Mouse (Mus musculus) embryo, embryonic 11 days (tissue): ENCODE data around the gene Gm43552.
"Not testable (repeated sequence)": the region's sequence is repeated elsewhere in the genome, so short reads cannot be mapped to it uniquely, and the experiment has no call there.

Source experiments
- DNase-seq: peaks from one replicate; pipeline ENCODE4 v3.0.0-alpha.2; 2015

Gene Gm43552

GRCm38 (mm10) chr5:65492716-65493531, at the start of gene Gm43552:
TSS of gene Gm43552 (minus strand) at chr5:65492833.
- DNase-seq, result peak; percentile 93

DNA sequence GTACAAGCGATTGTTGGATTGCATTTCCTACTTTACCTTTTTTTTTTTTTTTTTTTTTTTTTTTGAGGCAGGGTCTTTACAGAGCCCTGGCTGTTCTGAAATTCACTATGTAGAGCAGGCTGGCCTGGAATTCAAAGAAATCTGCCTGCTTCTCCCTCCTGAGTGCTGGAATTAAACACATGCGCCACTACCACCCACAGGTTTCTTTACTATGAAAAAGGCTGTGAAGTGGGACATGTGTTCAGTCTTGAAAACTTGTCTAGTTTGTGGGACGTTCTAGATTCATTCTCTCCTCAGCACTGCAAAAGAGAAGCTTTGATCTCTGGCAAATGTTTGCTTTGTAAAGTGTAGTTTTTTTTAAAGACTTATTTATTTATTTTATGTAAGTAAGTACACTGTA, 49.3 kb upstream of the Gm43552 start:
- DNase-seq, result no peak

GRCm38 (mm10) chr5:65539786-65540185, 47.2 kb upstream of the Gm43552 start:
- DNase-seq, result no peak

- DNase-seq, result no peak
Observed at GRCm38 (mm10) chr5:65538829-65539228, 46.2 kb upstream of the Gm43552 start.

- DNase-seq, result no peak
Observed at GRCm38 (mm10) chr5:65538121-65538520, 45.5 kb upstream of the Gm43552 start.

DNA sequence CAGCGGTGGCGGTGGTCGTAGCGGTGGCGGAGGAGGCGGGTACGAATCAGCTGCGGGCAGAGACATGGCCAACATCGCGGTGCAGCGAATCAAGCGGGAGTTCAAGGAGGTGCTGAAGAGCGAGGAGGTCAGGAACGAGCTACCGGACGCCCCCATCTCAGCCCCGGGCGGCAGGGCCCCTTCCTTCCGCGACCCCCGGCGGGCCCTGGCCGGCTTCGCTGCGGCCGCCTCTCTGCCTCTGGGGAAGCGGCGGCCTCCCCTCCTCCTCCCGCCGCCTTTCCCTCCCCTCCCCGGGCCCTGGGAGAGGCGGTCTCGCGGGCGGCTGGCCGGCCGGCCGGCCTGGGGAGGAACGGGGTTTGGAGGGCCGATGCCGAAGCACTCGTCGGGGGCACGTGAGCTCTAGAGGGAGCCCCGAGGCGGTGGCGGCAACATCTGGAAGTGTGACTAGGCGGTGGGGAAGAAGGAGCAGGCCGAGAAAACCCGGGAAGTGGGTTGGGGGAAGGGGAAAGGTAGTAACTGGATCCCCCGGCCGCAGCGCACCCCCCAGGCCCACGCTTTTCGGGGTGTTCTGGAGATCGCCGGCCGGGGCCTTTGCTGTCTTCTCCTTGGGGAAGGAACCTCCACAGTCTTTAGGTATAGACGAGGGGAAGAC, 44.9 kb upstream of the Gm43552 start:
- DNase-seq, result peak; percentile 84

- peak; percentile 96 for DNase-seq
Observed at GRCm38 (mm10) chr5:65536751-65537419, 44.3 kb upstream of the Gm43552 start, which contains the start of the genes Smim14 and Ube2k. TSS of gene Smim14 (minus strand) at chr5:65537184. TSS of gene Ube2k (plus strand) at chr5:65537233.

DNA sequence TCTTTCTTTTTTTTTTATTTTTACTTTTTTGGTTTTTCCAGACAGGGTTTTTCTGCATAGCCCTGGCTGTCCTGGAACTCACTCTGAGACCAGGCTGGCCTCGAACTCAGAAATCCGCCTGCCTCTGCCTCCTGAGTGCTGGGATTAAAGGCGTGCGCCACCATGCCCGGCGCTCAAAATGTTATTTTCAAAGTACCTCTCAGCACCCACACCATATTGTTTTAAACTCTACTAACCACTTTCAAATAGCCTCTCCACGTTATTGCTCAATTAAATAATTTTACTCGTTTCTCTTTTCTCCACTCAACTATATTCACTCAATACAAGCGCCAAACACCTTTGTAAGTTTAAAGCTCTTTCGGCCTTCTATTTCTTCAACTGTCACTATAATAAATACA, 43.4 kb upstream of the Gm43552 start:
- DNase-seq, result not testable (repeated sequence)

- peak; percentile 68 for DNase-seq
Observed at GRCm38 (mm10) chr5:65535457-65536067, 42.9 kb upstream of the Gm43552 start.

DNA sequence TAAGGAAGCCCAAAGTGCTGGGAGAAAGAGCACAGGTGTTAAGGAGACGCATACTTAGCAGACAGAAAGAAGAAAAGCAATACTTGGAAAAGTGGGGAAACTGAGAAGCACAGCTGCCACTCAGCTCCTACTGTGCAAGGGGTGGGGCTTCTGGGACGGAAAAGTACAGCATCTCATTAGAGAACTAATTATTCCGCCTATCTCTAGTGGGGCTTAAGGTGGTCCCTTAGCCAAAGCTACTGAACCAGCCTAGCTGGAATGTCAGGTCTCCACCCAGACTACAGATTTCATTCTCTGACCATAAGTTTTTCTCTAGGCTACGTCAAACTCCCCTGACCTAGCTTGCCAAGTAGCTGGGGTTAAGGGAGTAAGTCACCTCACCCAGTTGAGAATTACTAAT, 41.9 kb upstream of the Gm43552 start:
- no peak for DNase-seq

GRCm38 (mm10) chr5:65531283-65531682, 38.6 kb upstream of the Gm43552 start:
- DNase-seq, result no peak

GRCm38 (mm10) chr5:65525674-65526443, 33.2 kb upstream of the Gm43552 start:
- peak; percentile 22 for DNase-seq

GRCm38 (mm10) chr5:65524831-65525230, 32.2 kb upstream of the Gm43552 start:
- no peak for DNase-seq

GRCm38 (mm10) chr5:65521803-65522202, 29.2 kb upstream of the Gm43552 start:
- DNase-seq, result no peak

DNA sequence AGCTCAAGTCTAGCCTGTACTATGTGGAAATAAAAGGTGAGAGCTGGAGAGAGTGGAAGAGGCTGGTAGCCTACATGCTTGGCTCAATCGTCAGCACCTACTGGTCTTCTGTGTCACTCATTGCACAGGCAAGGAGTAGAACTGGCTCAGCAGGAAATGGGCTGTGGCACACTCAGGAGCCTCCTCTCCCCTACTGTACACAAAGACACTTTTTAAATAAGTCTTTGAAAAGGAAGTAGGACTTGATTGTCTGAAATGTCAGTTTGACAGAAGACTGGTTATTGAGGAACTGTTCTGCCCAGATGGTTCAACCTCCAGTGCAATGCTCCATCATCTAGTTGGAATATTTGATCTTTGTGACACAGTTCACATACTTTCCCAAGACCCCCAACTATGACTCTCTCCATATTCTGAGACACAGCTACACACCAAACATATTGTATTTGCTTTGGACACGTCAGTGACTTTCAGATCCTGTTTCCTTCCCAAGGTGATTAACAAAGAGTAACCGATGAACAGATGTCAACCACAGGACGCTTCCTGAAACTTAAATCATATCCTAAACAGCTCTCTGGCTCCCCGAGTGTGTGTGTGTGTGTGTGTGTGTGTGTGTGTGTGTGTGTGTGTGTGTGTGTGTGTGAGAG, 22.1 kb upstream of the Gm43552 start:
- no peak for DNase-seq

DNA sequence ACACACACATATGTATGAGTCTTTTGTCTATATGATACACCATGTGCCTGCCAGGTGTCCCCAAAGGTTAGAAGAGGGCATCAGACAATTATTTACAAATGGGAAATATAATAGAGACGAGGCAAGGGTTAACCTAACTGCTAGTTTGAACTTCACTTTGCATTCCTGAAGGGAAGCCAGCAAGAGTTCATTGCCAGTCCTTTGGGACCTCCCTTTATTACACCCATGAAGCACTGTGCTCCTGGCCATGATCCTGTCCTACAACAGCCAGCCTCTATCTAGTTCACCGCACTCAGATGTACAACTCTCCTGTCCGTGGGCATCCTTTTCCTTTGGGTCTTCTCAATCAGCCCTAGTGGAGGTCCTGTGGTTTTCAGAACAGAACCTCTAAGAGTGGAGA, 20.9 kb upstream of the Gm43552 start:
- DNase-seq, result no peak

- DNase-seq, result no peak
Observed at GRCm38 (mm10) chr5:65508395-65508794, 15.8 kb upstream of the Gm43552 start.

- DNase-seq, result peak; percentile 61
Observed at GRCm38 (mm10) chr5:65505786-65506185, 13.2 kb upstream of the Gm43552 start.

DNA sequence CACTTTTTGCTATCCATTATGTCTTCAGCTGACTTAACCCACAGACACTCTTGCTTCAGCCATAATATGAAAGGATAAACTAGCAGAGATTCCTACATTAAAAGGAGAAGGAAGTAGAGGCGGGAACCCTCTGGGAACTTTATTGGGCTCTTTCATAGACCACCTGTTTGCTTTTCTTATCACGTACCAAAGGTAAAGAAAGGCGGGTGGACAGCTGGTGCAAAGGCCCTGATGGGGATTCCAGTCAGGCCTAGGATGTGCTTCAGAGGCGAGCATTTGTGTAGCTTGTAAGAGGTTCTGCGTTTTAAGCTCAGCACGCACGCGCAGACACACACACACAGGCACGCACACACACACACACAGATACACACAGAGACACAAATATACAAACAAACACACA, 8.8 kb upstream of the Gm43552 start:
- no peak for DNase-seq

GRCm38 (mm10) chr5:65500231-65500630, 7.6 kb upstream of the Gm43552 start:
- DNase-seq, result no peak

DNA sequence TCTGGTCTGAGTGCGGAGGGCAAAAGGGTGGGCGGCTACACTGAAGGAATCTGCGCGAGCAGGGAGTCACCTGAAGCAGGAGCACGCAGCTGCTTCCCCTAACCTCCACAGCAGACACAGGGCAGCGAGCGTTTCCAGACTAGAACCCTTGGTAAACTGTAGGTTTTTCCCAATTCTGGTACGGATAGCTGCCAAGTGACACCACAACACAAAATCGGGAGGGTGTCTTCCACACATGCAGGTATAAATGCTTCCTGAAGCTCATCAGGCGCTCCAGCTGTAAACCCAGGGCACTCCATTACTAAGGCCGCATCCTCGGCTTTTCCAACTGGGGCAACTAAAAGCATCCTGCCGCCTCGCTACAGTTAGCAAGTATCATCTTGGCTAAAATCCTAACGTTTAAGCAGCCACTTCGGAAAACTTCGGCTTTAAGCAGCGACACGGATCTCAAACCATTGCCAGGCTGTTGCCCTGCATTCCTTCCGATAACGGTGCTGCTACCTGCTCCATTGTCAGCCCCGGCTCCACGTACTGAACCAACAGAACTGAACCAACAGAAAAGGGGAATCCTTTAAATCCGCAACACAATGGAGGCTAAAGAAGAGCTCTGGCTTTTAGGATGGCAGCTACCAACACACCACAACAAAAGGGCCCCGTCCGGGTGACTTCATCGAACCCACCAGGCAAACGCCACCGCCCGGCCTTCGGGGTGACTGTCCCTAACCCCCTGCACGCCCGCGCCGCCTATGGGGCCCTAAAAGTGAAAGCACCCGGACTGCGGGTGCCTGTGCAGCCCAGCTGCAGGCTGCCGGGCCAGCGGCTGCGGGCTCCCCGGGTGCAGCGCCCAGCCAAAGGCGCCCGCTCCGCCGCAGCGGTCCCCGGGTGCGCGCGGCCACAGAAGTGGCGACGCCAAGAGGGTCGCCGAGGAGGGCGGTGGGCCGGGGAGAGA, 592 bp downstream of the Gm43552 start:
- DNase-seq, result peak; percentile 84
